In genomic region chr6:54955949-54956348, GRCm38 (mm10) we compare ENCODE assay signal across 18 mouse cellular contexts. TPM values are rescaled to one million over a fixed set of nuclear protein-coding genes. Genes with fewer than 3 reads are reported as not detected.
DNase-seq lines count a peak whose midpoint lies in the region; ATAC-seq and TF ChIP-seq lines count a peak whose summit lies in the region.
"Had no signal": no experiment of that assay in that cellular context is flagged by ENCODE, and none has a peak within 500 bp of the region (broad histone marks: within the 10 kb centered on the region; RNA-seq: fewer than 3 reads in every experiment).

No protein-coding gene starts in this region.

- no peak for ATAC-seq in liver, embryonic 16.5 days (ENCODE audit: low read depth)
- ATAC-seq in liver, embryonic 12.5 days: no peak
- ATAC-seq in liver, postnatal 0 days: peak; percentile 25; the same call in 1 of the 2 replicates
- no peak for ATAC-seq in hindbrain, embryonic 16.5 days
- ATAC-seq: midbrain, embryonic 15.5 days had no signal

- no peak for TF ChIP-seq EP300 in liver, postnatal 0 days (IDR thresholded peaks at IDR 0.05; ENCODE audit: low read depth)

- no peak overlapping the region for H3K4me2 ChIP-seq in liver, embryonic 16.5 days (ENCODE audit: low read depth, low read length)
- H3K4me2 ChIP-seq in liver, embryonic 12.5 days: no peak overlapping the region
- H3K4me2 ChIP-seq in liver, postnatal 0 days (ENCODE audit: low read depth, low read length): no peak overlapping the region
- H3K4me2 ChIP-seq in hindbrain, embryonic 16.5 days (ENCODE audit: low read length): no peak overlapping the region
- H3K4me2 ChIP-seq: heart, embryonic 13.5 days; hindbrain, embryonic 15.5 days; limb, embryonic 15.5 days; midbrain, embryonic 15.5 days; stomach, embryonic 15.5 days had no signal

- H3K4me1 ChIP-seq in liver, embryonic 16.5 days (ENCODE audit: control insufficient read depth, low read depth, low read length): no peaks in the 10 kb centered on the region
- peaks cover 7% of the 10 kb centered on the region; the same call in 1 of the 2 replicates for H3K4me1 ChIP-seq in liver, embryonic 12.5 days
- H3K4me1 ChIP-seq in bone marrow, adult 2 months (ENCODE audit: control insufficient read depth, insufficient read depth, low read length): peaks cover 4% of the 10 kb centered on the region
- H3K4me1 ChIP-seq in liver, postnatal 0 days (ENCODE audit: insufficient read depth): peaks cover 13% of the 10 kb centered on the region; the same call in 1 of the 2 replicates
- no peaks in the 10 kb centered on the region for H3K4me1 ChIP-seq in hindbrain, embryonic 16.5 days (ENCODE audit: control insufficient read depth, insufficient read depth, low read depth, low read length)
- H3K4me1 ChIP-seq: hindbrain, embryonic 15.5 days; limb, embryonic 15.5 days; midbrain, embryonic 15.5 days; stomach, embryonic 15.5 days had no signal

- no peak for TF ChIP-seq CTCF in bone marrow, adult 2 months (IDR thresholded peaks at IDR 0.05; ENCODE audit: control insufficient read depth, insufficient read depth, low read length)
- no peak for TF ChIP-seq CTCF in liver, postnatal 0 days (IDR thresholded peaks at IDR 0.05; ENCODE audit: low read depth)

- H3K36me3 ChIP-seq in liver, embryonic 16.5 days (ENCODE audit: control insufficient read depth, insufficient read depth): no peaks in the 10 kb centered on the region
- no peaks in the 10 kb centered on the region for H3K36me3 ChIP-seq in liver, embryonic 12.5 days
- H3K36me3 ChIP-seq in liver, postnatal 0 days (replicated peaks; ENCODE audit: insufficient read depth, low read length): no peaks in the 10 kb centered on the region
- no peaks in the 10 kb centered on the region for H3K36me3 ChIP-seq in splenic B cell, adult 2 months (ENCODE audit: control insufficient read depth, insufficient read depth, low read length, poor library complexity, severe bottlenecking)
- no peaks in the 10 kb centered on the region for H3K36me3 ChIP-seq in hindbrain, embryonic 16.5 days (ENCODE audit: control insufficient read depth, insufficient read depth, low read length)
- H3K36me3 ChIP-seq: heart, embryonic 13.5 days; hindbrain, embryonic 15.5 days; limb, embryonic 15.5 days; midbrain, embryonic 15.5 days; stomach, embryonic 15.5 days had no signal

- peak overlapping the region; percentile 2 for H3K27ac ChIP-seq in liver, embryonic 16.5 days (ENCODE audit: low read length)
- no peak overlapping the region for H3K27ac ChIP-seq in liver, embryonic 12.5 days
- peak overlapping the region; percentile 57; the same call in 1 of the 2 replicates for H3K27ac ChIP-seq in bone marrow, adult 2 months (ENCODE audit: control insufficient read depth, insufficient read depth, low read depth, low read length, poor library complexity)
- H3K27ac ChIP-seq in liver, postnatal 0 days (ENCODE audit: low read depth): peak overlapping the region; percentile 81
- H3K27ac ChIP-seq in hindbrain, embryonic 16.5 days (ENCODE audit: low read depth, low read length): no peak overlapping the region
- H3K27ac ChIP-seq: hindbrain, embryonic 15.5 days; kidney, postnatal 0 days; midbrain, embryonic 15.5 days; stomach, embryonic 15.5 days had no signal

- H3K4me3 ChIP-seq in liver, embryonic 16.5 days (ENCODE audit: low read depth, low read length): no peak overlapping the region
- no peak overlapping the region for H3K4me3 ChIP-seq in liver, embryonic 12.5 days
- no peak overlapping the region for H3K4me3 ChIP-seq in bone marrow, adult 2 months (replicated peaks; ENCODE audit: control insufficient read depth, low read depth, low read length)
- no peak overlapping the region for H3K4me3 ChIP-seq in liver, postnatal 0 days (ENCODE audit: low read depth, low read length)
- no peak overlapping the region for H3K4me3 ChIP-seq in hindbrain, embryonic 16.5 days (ENCODE audit: low read length)
- H3K4me3 ChIP-seq: heart, embryonic 13.5 days; hindbrain, embryonic 15.5 days; limb, embryonic 15.5 days; midbrain, embryonic 15.5 days; stomach, embryonic 15.5 days had no signal

- H3K9me3 ChIP-seq in liver, embryonic 16.5 days (replicated peaks; ENCODE audit: control insufficient read depth, low read length): no peaks in the 10 kb centered on the region
- no peaks in the 10 kb centered on the region for H3K9me3 ChIP-seq in liver, embryonic 12.5 days (replicated peaks)
- H3K9me3 ChIP-seq in liver, postnatal 0 days (ENCODE audit: low read length): no peaks in the 10 kb centered on the region
- H3K9me3 ChIP-seq in hindbrain, embryonic 16.5 days (ENCODE audit: control insufficient read depth, low read length): 0 out of 2 replicates have a peak, but pooled peaks cover 2% of the 10 kb centered on the region
- H3K9me3 ChIP-seq: hindbrain, embryonic 15.5 days; limb, embryonic 15.5 days; midbrain, embryonic 15.5 days; stomach, embryonic 15.5 days had no signal

- no peak for TF ChIP-seq POLR2A in bone marrow, adult 2 months (IDR thresholded peaks at IDR 0.05; ENCODE audit: borderline replicate concordance, control insufficient read depth, low read depth, low read length)

- H3K27me3 ChIP-seq in liver, embryonic 16.5 days (ENCODE audit: control insufficient read depth, insufficient read depth, low read depth, low read length): no peaks in the 10 kb centered on the region
- no peaks in the 10 kb centered on the region for H3K27me3 ChIP-seq in liver, embryonic 12.5 days (replicated peaks)
- H3K27me3 ChIP-seq in liver, postnatal 0 days (ENCODE audit: insufficient read depth, low read length): no peaks in the 10 kb centered on the region
- no peaks in the 10 kb centered on the region for H3K27me3 ChIP-seq in splenic B cell, adult 2 months (ENCODE audit: control insufficient read depth, insufficient read depth, low read length, poor library complexity, severe bottlenecking)
- no peaks in the 10 kb centered on the region for H3K27me3 ChIP-seq in hindbrain, embryonic 16.5 days (replicated peaks; ENCODE audit: control insufficient read depth, insufficient read depth, low read length)
- H3K27me3 ChIP-seq: heart, embryonic 13.5 days; hindbrain, embryonic 15.5 days; limb, embryonic 15.5 days; midbrain, embryonic 15.5 days; stomach, embryonic 15.5 days had no signal

- DNase-seq in liver, postnatal 0 days: no peak
- peak; percentile 25 for DNase-seq in splenic B cell, adult 2 months (ENCODE audit: low read depth, low spot score)
- DNase-seq in kidney, adult 9 months: no peak
- no peak for DNase-seq in lung, postnatal 4 days
- DNase-seq: B cell, adult 2 months; cerebellum, adult 11 months; cerebellum, postnatal 10 days; forebrain, postnatal 0 days had no signal

- H3K9ac ChIP-seq in liver, embryonic 16.5 days (ENCODE audit: low read depth, low read length): no peak overlapping the region
- no peak overlapping the region for H3K9ac ChIP-seq in liver, embryonic 12.5 days
- no peak overlapping the region for H3K9ac ChIP-seq in liver, postnatal 0 days (replicated peaks)
- no peak overlapping the region for H3K9ac ChIP-seq in hindbrain, embryonic 16.5 days (ENCODE audit: low read depth, low read length)
- H3K9ac ChIP-seq: forebrain, postnatal 0 days; heart, embryonic 13.5 days; hindbrain, embryonic 15.5 days; limb, embryonic 15.5 days; midbrain, embryonic 15.5 days; stomach, embryonic 15.5 days had no signal

RNA-seq across cellular contexts. Expression of gene Nod1, which starts 16.5 kb away (rescaled TPM):
- polyA plus RNA-seq in liver, embryonic 16.5 days (2015; fragmentation: Nextera tagmentation; extraction: Ambion mirVana): 2.8 and 3.0 TPM in 2 replicates
- polyA plus RNA-seq in liver, embryonic 12.5 days (2016; fragmentation: Nextera tagmentation; extraction: Ambion mirVana): 1.9 and 2.2 TPM in 2 replicates
- 4.7 and 10.1 TPM in 2 replicates for polyA plus RNA-seq in bone marrow, adult 2 months (2011; ENCODE audit: insufficient read depth, insufficient read length, low replicate concordance, missing spikeins)
- 2.7 and 3.3 TPM in 2 replicates for polyA plus RNA-seq in liver, postnatal 0 days (2015; fragmentation: Nextera tagmentation; extraction: Ambion mirVana)
- 3.1 and 3.6 TPM in 2 replicates for polyA plus RNA-seq in hindbrain, embryonic 16.5 days (2015; fragmentation: Nextera tagmentation; extraction: Ambion mirVana)

RNA-seq across cellular contexts. Expression of gene Ggct, which starts 36.8 kb away (rescaled TPM):
- 2.9 and 3.0 TPM in 2 replicates for polyA plus RNA-seq in liver, embryonic 16.5 days (2015; fragmentation: Nextera tagmentation; extraction: Ambion mirVana)
- polyA plus RNA-seq in liver, embryonic 12.5 days (2016; fragmentation: Nextera tagmentation; extraction: Ambion mirVana): 6.9 and 7.4 TPM in 2 replicates
- 3.0 and 13.2 TPM in 2 replicates for polyA plus RNA-seq in bone marrow, adult 2 months (2011; ENCODE audit: insufficient read depth, insufficient read length, low replicate concordance, missing spikeins)
- polyA plus RNA-seq in liver, postnatal 0 days (2015; fragmentation: Nextera tagmentation; extraction: Ambion mirVana): 9.2 and 10.7 TPM in 2 replicates
- polyA plus RNA-seq in hindbrain, embryonic 16.5 days (2015; fragmentation: Nextera tagmentation; extraction: Ambion mirVana): 14.3 and 20.5 TPM in 2 replicates

Comparison
In these comparisons a context has a peak if more than half of its experiments do, and no peak if none do; other contexts are left out.
1. H3K27ac ChIP-seq: peak in liver, embryonic 16.5 days (single experiment), bone marrow, adult 2 months (single experiment) and liver, postnatal 0 days (single experiment); none in liver, embryonic 12.5 days (single experiment) and hindbrain, embryonic 16.5 days (single experiment).